Mouse (Mus musculus) embryonic facial prominence, embryonic 13.5 days (tissue): Measurements from ENCODE around the gene Rtbdn. TPM values are rescaled to one million over a fixed set of nuclear protein-coding genes. Genes with fewer than 3 reads are reported as not detected.

ENCODE experiments used
- ATAC-seq: fragments of 200-750 bp; cut with Nextera tagmentation; 2 replicates; pipeline ENCODE4 v1.8.0; 2017; ENCODE audit warnings: low read depth; ENCODE audit not compliant: insufficient number of reproducible peaks, insufficient read depth, low FRiP score, low TSS enrichment
- H3K27ac ChIP-seq: fragments of 300-500 bp; sonication (generic); 2 replicates; pipeline ENCODE4 v1.5.1; 2015; ENCODE audit warnings: moderate library complexity, mild to moderate bottlenecking, inconsistent platforms
- H3K27me3 ChIP-seq: fragments of 300-500 bp; sonication (generic); 2 replicates; pipeline ENCODE4 v1.6.1; 2015; ENCODE audit warnings: mild to moderate bottlenecking, inconsistent platforms
- H3K36me3 ChIP-seq: fragments of 300-500 bp; sonication (generic); 2 replicates; pipeline ENCODE4 v1.6.1; 2015; ENCODE audit warnings: mild to moderate bottlenecking, inconsistent platforms
- H3K4me1 ChIP-seq: fragments of 300-500 bp; sonication (generic); 2 replicates; pipeline ENCODE4 v1.6.1; 2015; ENCODE audit warnings: inconsistent platforms
- H3K4me2 ChIP-seq: fragments of 300-500 bp; sonication (generic); 2 replicates; pipeline ENCODE4 v1.6.1; 2015; ENCODE audit warnings: moderate library complexity, mild to moderate bottlenecking, inconsistent platforms
- H3K4me3 ChIP-seq: fragments of 300-500 bp; sonication (generic); 2 replicates; pipeline ENCODE4 v1.5.1; 2015; ENCODE audit warnings: mild to moderate bottlenecking, inconsistent platforms
- H3K9ac ChIP-seq: fragments of 300-500 bp; sonication (generic); 2 replicates; pipeline ENCODE4 v1.6.1; 2015; ENCODE audit warnings: mild to moderate bottlenecking, inconsistent platforms
- H3K9me3 ChIP-seq: fragments of 300-500 bp; sonication (generic); 2 replicates; pipeline ENCODE4 v1.6.1; 2016; ENCODE audit warnings: inconsistent platforms
- WGBS: fragments of 180-500 bp; shearing (Covaris S2); methylation state at CpG from one replicate; pipeline ENCODE4 v1.1.7; 2015; ENCODE audit warnings: mixed read lengths; 5-methylcytosine and 5-hydroxymethylcytosine counted together
- polyA plus RNA-seq: library from polyadenylated mRNA; unstranded; fragments of >200 nt; fragmentation: Nextera tagmentation; extraction: Ambion mirVana; gene quantifications from 2 replicates; pipeline ENCODE4 v1.2.1, GENCODE M21; 2015

Gene Rtbdn
- polyA plus RNA-seq, 1 experiment from 2014 or later = 0.39 TPM

DNA sequence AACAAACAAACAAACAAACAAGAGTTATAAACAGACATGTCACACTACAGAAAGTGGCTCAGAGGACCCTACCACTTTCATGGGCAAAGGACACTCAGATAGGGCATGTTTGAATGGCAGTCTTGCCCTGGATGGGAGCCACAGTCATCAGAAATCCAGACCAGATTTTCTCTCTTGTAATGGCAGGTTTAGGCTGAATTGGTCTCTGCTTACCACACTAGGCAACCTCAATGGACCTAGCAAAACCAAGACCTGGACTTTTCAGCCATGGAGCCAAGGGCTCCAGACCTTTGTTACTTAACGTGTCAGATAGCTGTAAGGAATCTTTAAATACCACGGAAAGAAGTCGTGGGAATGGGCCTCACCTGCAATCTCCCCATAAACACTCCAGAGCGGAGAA lies 3.1 kb upstream of the Rtbdn start:
- Histone ChIP-seq H3K36me3 (no peaks in the 10 kb centered on the region), H3K4me3 (no peak overlapping the region), H3K27me3 (peaks cover 88% of the 10 kb centered on the region), H3K4me1 (peaks cover 18% of the 10 kb centered on the region), H3K4me2 (no peak overlapping the region), H3K9me3 (no peaks in the 10 kb centered on the region), H3K9ac (no peak overlapping the region), H3K27ac (no peak overlapping the region)
- no peak for ATAC-seq
- 10% methylated on average over 4 of the region's 4 CpGs for WGBS

GRCm38 (mm10) chr8:84944478-84945160 lies 2.2 kb upstream of the Rtbdn start:
- peaks cover 18% of the 10 kb centered on the region for H3K4me1 ChIP-seq
- no peak for ATAC-seq
- H3K36me3 ChIP-seq = no peaks in the 10 kb centered on the region
- WGBS = 2% methylated on average over 26 of the region's 26 CpGs
- no peak overlapping the region for H3K9ac ChIP-seq
- peaks cover 85% of the 10 kb centered on the region for H3K27me3 ChIP-seq
- peak overlapping the region; percentile 14; the same call in 1 of the 2 replicates for H3K4me2 ChIP-seq
- H3K4me3 ChIP-seq = peak overlapping the region; percentile 16
- no peak overlapping the region for H3K27ac ChIP-seq
- H3K9me3 ChIP-seq = no peaks in the 10 kb centered on the region

- WGBS = 3% methylated on average over 11 of the region's 11 CpGs
Measured at GRCm38 (mm10) chr8:84945235-84945632, 1.6 kb upstream of the Rtbdn start.

DNA sequence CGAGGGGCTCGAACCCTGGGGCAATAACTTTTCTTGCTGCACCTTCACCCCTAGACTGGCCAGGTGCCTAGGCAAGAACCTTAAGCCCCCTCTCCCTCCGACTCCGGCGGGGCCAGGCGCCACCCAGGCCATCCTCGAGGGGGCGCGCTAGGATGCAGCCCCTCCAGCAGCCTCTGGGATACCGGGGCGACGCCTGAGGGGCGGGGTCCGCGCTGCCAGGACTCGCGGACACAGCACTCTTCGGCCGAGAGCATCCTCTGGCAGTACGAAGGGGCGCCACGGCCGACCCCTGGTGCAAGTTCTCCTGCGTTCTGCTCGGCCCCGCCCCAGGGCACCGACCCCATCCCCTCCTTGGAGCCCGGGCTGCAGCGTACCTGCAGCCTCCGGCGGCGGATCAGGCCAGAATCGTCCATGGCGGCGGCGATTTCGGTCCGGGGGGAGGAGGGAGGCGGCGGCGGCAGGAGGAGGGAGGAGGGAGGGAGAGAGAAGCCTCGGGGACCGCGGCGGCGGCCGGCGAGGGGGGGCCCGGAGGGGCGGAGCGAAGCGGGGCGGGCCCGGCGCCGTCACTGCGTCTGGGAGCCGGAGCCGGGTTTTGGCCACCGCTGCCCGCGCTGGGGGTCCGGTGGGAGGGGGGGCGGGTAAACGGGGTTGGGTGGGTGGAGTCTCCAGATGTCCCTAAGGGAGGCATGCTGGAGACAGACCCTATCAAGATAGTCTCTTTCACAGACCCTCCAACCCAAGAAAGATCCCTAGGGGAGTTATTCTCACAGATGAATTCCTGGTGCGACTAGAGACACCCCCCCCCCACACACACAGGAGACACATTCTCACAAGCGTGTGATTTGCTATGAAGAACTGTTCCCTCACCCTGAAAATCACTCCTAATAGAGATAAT lies 911 bp upstream of the Rtbdn start:
- peak overlapping the region; percentile 85 for H3K4me2 ChIP-seq
- no peak overlapping the region for H3K27ac ChIP-seq
- ATAC-seq = 0 out of 2 replicates have a peak, but pooled peaks have one; percentile 13
- WGBS = 1% methylated on average over 43 of the region's 67 CpGs
- peaks cover 88% of the 10 kb centered on the region for H3K27me3 ChIP-seq
- H3K9ac ChIP-seq = 0 out of 2 replicates have a peak overlapping the region, but pooled peaks have one; percentile 32
- H3K9me3 ChIP-seq = no peaks in the 10 kb centered on the region
- peaks cover 18% of the 10 kb centered on the region for H3K4me1 ChIP-seq
- H3K36me3 ChIP-seq = no peaks in the 10 kb centered on the region
- H3K4me3 ChIP-seq = peak overlapping the region; percentile 47

More at GRCm38 (mm10) chr8:84945235-84945632, 1.6 kb upstream of the Rtbdn start:
- H3K4me2 ChIP-seq = peak overlapping the region; percentile 85; the same call in 1 of the 2 replicates
- no peaks in the 10 kb centered on the region for H3K9me3 ChIP-seq
- H3K4me1 ChIP-seq = peaks cover 18% of the 10 kb centered on the region
- no peak overlapping the region for H3K9ac ChIP-seq
- ATAC-seq = no peak
- peaks cover 88% of the 10 kb centered on the region for H3K27me3 ChIP-seq
- H3K4me3 ChIP-seq = peak overlapping the region; percentile 47
- no peaks in the 10 kb centered on the region for H3K36me3 ChIP-seq
- H3K27ac ChIP-seq = no peak overlapping the region

- ATAC-seq = no peak
- WGBS = 10% methylated on average over 9 of the region's 9 CpGs
- Histone ChIP-seq H3K4me3 (no peak overlapping the region), H3K27ac (no peak overlapping the region), H3K4me2 (no peak overlapping the region), H3K36me3 (no peaks in the 10 kb centered on the region), H3K9me3 (no peaks in the 10 kb centered on the region), H3K9ac (no peak overlapping the region), H3K27me3 (peaks cover 91% of the 10 kb centered on the region), H3K4me1 (peaks cover 18% of the 10 kb centered on the region)
Measured at GRCm38 (mm10) chr8:84947241-84947545, 402 bp downstream of the Rtbdn start.

- Histone ChIP-seq H3K27me3 (peaks cover 85% of the 10 kb centered on the region), H3K4me1 (peaks cover 14% of the 10 kb centered on the region), H3K27ac (no peak overlapping the region), H3K36me3 (no peaks in the 10 kb centered on the region), H3K9me3 (no peaks in the 10 kb centered on the region), H3K4me2 (no peak overlapping the region), H3K9ac (no peak overlapping the region), H3K4me3 (no peak overlapping the region)
- 15% methylated on average over 12 of the region's 12 CpGs for WGBS
- no peak for ATAC-seq
Measured at GRCm38 (mm10) chr8:84949753-84950152, 3.0 kb downstream of the Rtbdn start.

DNA sequence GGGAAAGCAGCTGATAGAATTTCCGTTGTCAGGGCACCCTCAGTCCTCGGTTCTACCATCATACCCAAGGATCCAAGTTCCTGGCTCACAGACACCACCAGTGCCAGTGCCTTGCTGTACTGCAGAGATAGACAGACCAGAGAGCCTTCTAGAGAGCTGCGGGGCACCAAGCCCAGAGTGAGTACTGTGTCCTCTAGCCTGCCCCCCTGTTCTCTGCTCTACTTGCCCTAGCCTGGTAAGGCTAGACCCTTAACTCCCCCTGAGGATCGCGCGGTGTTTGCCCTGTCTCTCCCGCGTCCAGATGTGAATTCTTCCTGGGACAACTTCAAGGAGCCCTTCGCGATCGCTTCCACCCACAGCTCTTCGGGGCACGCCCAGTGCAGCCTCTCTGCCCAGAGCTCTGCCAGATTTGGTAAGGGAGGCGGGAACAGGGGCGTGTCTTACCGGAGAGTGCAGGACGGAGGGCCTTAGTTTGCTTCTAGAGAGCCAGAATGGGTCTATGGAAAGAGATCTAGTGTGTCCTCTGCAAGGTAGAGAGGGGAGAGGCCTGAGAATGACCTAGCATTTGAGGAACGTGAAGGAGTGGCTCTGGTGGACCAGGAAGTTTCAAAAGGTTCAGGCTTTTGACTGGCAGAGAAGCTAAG lies 5.9 kb downstream of the Rtbdn start:
- H3K9me3 ChIP-seq = no peaks in the 10 kb centered on the region
- peaks cover 58% of the 10 kb centered on the region for H3K27me3 ChIP-seq

DNA sequence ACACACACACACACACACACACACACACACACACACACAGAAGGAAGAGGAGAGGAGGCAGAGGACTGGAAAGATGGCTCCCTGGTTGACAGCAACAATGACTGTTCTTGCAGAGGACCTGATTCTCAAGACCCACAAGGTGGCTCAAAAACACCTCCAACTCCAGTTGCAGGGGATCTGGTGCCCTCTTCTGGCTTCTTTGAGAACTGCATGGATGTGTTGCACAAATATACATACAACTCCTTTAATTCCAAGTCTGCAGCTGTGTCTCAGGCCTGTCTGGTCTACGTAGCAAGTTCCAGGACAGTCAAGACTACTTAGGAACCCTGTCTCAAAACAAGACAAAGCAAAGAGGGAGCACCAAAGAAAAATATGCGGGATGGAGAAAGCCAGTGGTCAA lies 10.0 kb downstream of the Rtbdn start:
- Histone ChIP-seq H3K27me3 (peaks cover 21% of the 10 kb centered on the region), H3K9ac (no peak overlapping the region), H3K9me3 (no peaks in the 10 kb centered on the region), H3K4me1 (no peaks in the 10 kb centered on the region; the same call in 1 of the 2 replicates), H3K27ac (no peak overlapping the region), H3K36me3 (peaks cover 41% of the 10 kb centered on the region), H3K4me3 (no peak overlapping the region), H3K4me2 (no peak overlapping the region)
- 50% methylated on average over 2 of the region's 2 CpGs for WGBS
- ATAC-seq = no peak

More for the DNA sequence above, 5.9 kb downstream of the Rtbdn start:
- Histone ChIP-seq H3K9ac (no peak overlapping the region), H3K4me1 (no peaks in the 10 kb centered on the region; the same call in 1 of the 2 replicates), H3K36me3 (peaks cover 11% of the 10 kb centered on the region), H3K4me2 (peak overlapping the region; percentile 24; the same call in 1 of the 2 replicates), H3K27ac (no peak overlapping the region), H3K4me3 (peak overlapping the region; percentile 6; the same call in 1 of the 2 replicates)
- WGBS = 9% methylated on average over 18 of the region's 18 CpGs
- ATAC-seq = no peak

DNA sequence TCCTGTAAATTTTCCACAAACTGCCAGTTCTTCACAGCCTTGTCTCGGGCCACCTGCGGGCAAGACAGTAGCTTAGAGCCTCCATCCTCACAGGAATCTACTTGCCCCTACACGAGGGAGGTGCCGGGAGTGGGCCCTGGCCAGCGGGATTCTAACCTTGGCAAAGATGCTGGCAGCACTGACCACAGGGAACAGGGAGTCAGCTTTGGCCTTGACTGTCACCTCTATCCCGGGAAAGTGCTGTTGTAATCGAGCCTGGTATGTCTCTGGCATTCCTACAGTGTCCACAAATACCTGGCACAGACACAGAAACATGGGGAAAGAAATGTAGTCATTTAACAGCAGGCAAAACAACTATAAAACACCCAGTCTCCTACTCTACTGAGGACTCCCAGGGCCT lies 13.0 kb downstream of the Rtbdn start:
- H3K27ac ChIP-seq = no peak overlapping the region
- no peaks in the 10 kb centered on the region for H3K27me3 ChIP-seq
- 92% methylated on average over 7 of the region's 7 CpGs for WGBS
- H3K4me2 ChIP-seq = no peak overlapping the region
- peaks cover 46% of the 10 kb centered on the region for H3K36me3 ChIP-seq
- no peak overlapping the region for H3K9ac ChIP-seq
- no peak overlapping the region for H3K4me3 ChIP-seq
- no peak for ATAC-seq
- H3K9me3 ChIP-seq = no peaks in the 10 kb centered on the region
- peaks cover 1% of the 10 kb centered on the region for H3K4me1 ChIP-seq

GRCm38 (mm10) chr8:84963952-84964351 lies 17.2 kb downstream of the Rtbdn start:
- Histone ChIP-seq H3K36me3 (peaks cover 23% of the 10 kb centered on the region), H3K4me3 (no peak overlapping the region), H3K9ac (no peak overlapping the region), H3K27me3 (no peaks in the 10 kb centered on the region), H3K9me3 (no peaks in the 10 kb centered on the region), H3K4me1 (peaks cover 33% of the 10 kb centered on the region), H3K27ac (no peak overlapping the region), H3K4me2 (no peak overlapping the region)
- 89% methylated on average over 4 of the region's 4 CpGs for WGBS
- no peak for ATAC-seq

DNA sequence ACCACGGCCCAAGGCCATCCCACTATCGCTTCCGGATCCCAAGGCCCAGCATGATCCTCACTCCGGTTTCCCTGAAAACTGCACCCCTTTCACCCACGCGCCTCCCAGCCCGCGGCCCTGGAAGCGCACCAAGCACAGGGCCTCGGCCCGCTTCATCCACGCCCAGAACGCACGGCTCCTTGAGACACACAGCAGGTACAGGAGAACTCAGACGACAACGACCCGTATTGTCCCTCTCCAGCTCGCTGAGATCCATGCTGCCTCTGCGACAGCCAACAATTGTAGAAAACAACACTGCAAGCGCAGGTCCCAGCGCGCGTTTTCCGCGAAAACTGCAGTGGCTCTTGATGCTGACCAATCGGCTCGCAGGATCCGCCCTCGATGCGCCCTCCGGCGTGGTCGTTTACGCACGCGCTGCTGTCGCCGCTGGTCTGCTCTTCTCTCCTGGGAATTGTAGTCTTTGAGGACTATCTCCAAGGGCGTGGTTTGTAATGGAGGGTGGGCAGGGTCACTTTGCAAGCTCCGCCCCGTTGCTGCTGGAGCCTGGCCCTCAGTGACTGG lies 19.0 kb downstream of the Rtbdn start:
- peaks cover 12% of the 10 kb centered on the region; the same call in 1 of the 2 replicates for H3K36me3 ChIP-seq
- WGBS = 1% methylated on average over 41 of the region's 41 CpGs
- H3K4me3 ChIP-seq = peak overlapping the region; percentile 69
- H3K27me3 ChIP-seq = no peaks in the 10 kb centered on the region
- peaks cover 39% of the 10 kb centered on the region for H3K4me1 ChIP-seq
- no peaks in the 10 kb centered on the region for H3K9me3 ChIP-seq
- H3K4me2 ChIP-seq = peak overlapping the region; percentile 94
- peak overlapping the region; percentile 80 for H3K27ac ChIP-seq
- ATAC-seq = peak; percentile 73
- H3K9ac ChIP-seq = peak overlapping the region; percentile 80
